Mouse (Mus musculus): ENCODE data around the gene St3gal4.

GRCm38 (mm10) chr9:35142221-35142620 is 23.2 kb upstream of the St3gal4 start:
- TF ChIP-seq CTCF (IDR thresholded peaks at IDR 0.05; ENCODE audit: borderline replicate concordance, insufficient read depth, low read depth, low read length) (no peak), POLR2A (IDR thresholded peaks at IDR 0.05; ENCODE audit: borderline replicate concordance, insufficient read depth, low read length) (no peak)
